Mouse (Mus musculus): ENCODE data around the gene Sema6c. TPM values are rescaled to one million over a fixed set of nuclear protein-coding genes. Genes with fewer than 3 reads are reported as not detected.

The Sema6c gene
- polyA plus RNA-seq, 1 experiment from 2014 or later = 22.6 TPM

Other genes starting within 250 kb of the Sema6c start
- gene Selenbp1, start 227.4 kb upstream of the Sema6c start, polyA plus RNA-seq (2014; fragmentation: Nextera tagmentation; extraction: Ambion mirVana) = 6.9 and 7.4 TPM in 2 replicates
- 6.0 and 8.9 TPM in 2 replicates for gene Rfx5, start 206.4 kb upstream of the Sema6c start, polyA plus RNA-seq (2014; fragmentation: Nextera tagmentation; extraction: Ambion mirVana)
- 22.1 and 24.4 TPM in 2 replicates for gene Pi4kb, start 185.7 kb upstream of the Sema6c start, polyA plus RNA-seq (2014; fragmentation: Nextera tagmentation; extraction: Ambion mirVana)
- 21.2 and 29.6 TPM in 2 replicates for gene Zfp687, start 145.0 kb upstream of the Sema6c start, polyA plus RNA-seq (2014; fragmentation: Nextera tagmentation; extraction: Ambion mirVana)
- gene Psmd4, start 117.8 kb upstream of the Sema6c start, polyA plus RNA-seq (2014; fragmentation: Nextera tagmentation; extraction: Ambion mirVana) = 328 and 329 TPM in 2 replicates
- gene Pip5k1a, start 53.5 kb upstream of the Sema6c start, polyA plus RNA-seq (2014; fragmentation: Nextera tagmentation; extraction: Ambion mirVana) = 14.1 and 15.0 TPM in 2 replicates
- 232 and 236 TPM in 2 replicates for gene Vps72, start 49.4 kb upstream of the Sema6c start, polyA plus RNA-seq (2014; fragmentation: Nextera tagmentation; extraction: Ambion mirVana)
- gene Tmod4, start 36.0 kb upstream of the Sema6c start, polyA plus RNA-seq (2014; fragmentation: Nextera tagmentation; extraction: Ambion mirVana) = 0.68 and 1.1 TPM in 2 replicates
- gene Scnm1, start 26.4 kb upstream of the Sema6c start, polyA plus RNA-seq (2014; fragmentation: Nextera tagmentation; extraction: Ambion mirVana) = 83.2 and 84.9 TPM in 2 replicates
- 12.5 and 19.3 TPM in 2 replicates for gene Lysmd1, start 26.4 kb upstream of the Sema6c start, polyA plus RNA-seq (2014; fragmentation: Nextera tagmentation; extraction: Ambion mirVana)
- 1.7 and 2.1 TPM in 2 replicates for gene Tnfaip8l2, start 18.1 kb upstream of the Sema6c start, polyA plus RNA-seq (2014; fragmentation: Nextera tagmentation; extraction: Ambion mirVana)
- 6.1 and 9.7 TPM in 2 replicates for gene Gabpb2, start 57.5 kb downstream of the Sema6c start, polyA plus RNA-seq (2014; fragmentation: Nextera tagmentation; extraction: Ambion mirVana)
- gene Cdc42se1, start 68.3 kb downstream of the Sema6c start, polyA plus RNA-seq (2014; fragmentation: Nextera tagmentation; extraction: Ambion mirVana) = 110 and 117 TPM in 2 replicates
- 171 and 203 TPM in 2 replicates for gene Mllt11, start 71.7 kb downstream of the Sema6c start, polyA plus RNA-seq (2014; fragmentation: Nextera tagmentation; extraction: Ambion mirVana)
- 0.21 TPM in 1 of 2 replicates, not detected in the other for gene Gm128, start 81.1 kb downstream of the Sema6c start, polyA plus RNA-seq (2014; fragmentation: Nextera tagmentation; extraction: Ambion mirVana)
- 0.61 and 0.73 TPM in 2 replicates for gene Bnipl, start 90.7 kb downstream of the Sema6c start, polyA plus RNA-seq (2014; fragmentation: Nextera tagmentation; extraction: Ambion mirVana)
- gene Mindy1, start 120.9 kb downstream of the Sema6c start, polyA plus RNA-seq (2014; fragmentation: Nextera tagmentation; extraction: Ambion mirVana) = 42.2 and 46.5 TPM in 2 replicates
- gene Prune1, start 121.6 kb downstream of the Sema6c start, polyA plus RNA-seq (2014; fragmentation: Nextera tagmentation; extraction: Ambion mirVana) = 31.0 and 31.3 TPM in 2 replicates
- gene Anxa9, start 146.7 kb downstream of the Sema6c start, polyA plus RNA-seq (2014; fragmentation: Nextera tagmentation; extraction: Ambion mirVana) = 1.6 and 2.1 TPM in 2 replicates
- 101 and 105 TPM in 2 replicates for gene Cers2, start 154.3 kb downstream of the Sema6c start, polyA plus RNA-seq (2014; fragmentation: Nextera tagmentation; extraction: Ambion mirVana)
- 58.6 and 63.2 TPM in 2 replicates for gene Setdb1, start 196.7 kb downstream of the Sema6c start, polyA plus RNA-seq (2014; fragmentation: Nextera tagmentation; extraction: Ambion mirVana)
- gene 4930558C23Rik, start 242.4 kb downstream of the Sema6c start, polyA plus RNA-seq (2014; fragmentation: Nextera tagmentation; extraction: Ambion mirVana) = not detected in 2 replicates